ENCODE assay signal across 33 mouse cellular contexts in the genomic region with DNA sequence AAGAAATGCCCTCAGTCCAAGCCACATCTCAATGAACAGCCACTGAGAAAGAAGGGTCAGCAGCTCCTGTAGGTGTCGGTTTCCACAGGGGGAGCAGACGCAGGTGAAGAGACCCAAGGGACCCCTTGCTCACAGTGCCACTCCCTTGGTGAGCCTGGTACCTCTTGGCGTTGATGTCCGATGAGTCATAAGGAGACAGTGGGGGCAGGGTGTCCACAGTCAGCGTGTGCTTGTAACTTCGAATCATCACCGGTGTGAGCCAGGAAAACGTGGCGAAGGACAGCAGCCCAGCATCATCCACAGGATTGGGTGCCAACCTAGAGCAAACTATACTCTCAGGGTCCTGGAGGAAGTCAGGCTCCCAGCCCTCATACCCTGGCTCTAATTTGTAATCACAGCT. TPM values are rescaled to one million over a fixed set of nuclear protein-coding genes. Genes with fewer than 3 reads are reported as not detected.
DNase-seq lines count a peak whose midpoint lies in the region; ATAC-seq and TF ChIP-seq lines count a peak whose summit lies in the region.
"Had no signal": no experiment of that assay in that cellular context is flagged by ENCODE, and none has a peak within 500 bp of the region (broad histone marks: within the 10 kb centered on the region; RNA-seq: fewer than 3 reads in every experiment).

No protein-coding gene starts in this region.

- H3K36me3 ChIP-seq in heart, embryonic 10.5 days, result no peaks in the 10 kb centered on the region
- H3K36me3 ChIP-seq in CH12.LX (replicated peaks in 1 of 2; ENCODE audit: control insufficient read depth in 1 of 2, insufficient read depth in 1 of 2, low read length in 1 of 2) (no peaks in the 10 kb centered on the region), myocyte (ENCODE audit: control insufficient read depth, insufficient read depth) (no peaks in the 10 kb centered on the region)
- H3K36me3 ChIP-seq: embryonic facial prominence, embryonic 10.5 days; embryonic facial prominence, embryonic 13.5 days; forebrain, embryonic 12.5 days; forebrain, embryonic 15.5 days; G1E; heart, embryonic 12.5 days; heart, embryonic 15.5 days; hindbrain, embryonic 10.5 days; hindbrain, embryonic 13.5 days; intestine, embryonic 15.5 days had no signal

- H3K4me2 ChIP-seq in CH12.LX (ENCODE audit: insufficient read depth, low read depth, poor library complexity, severe bottlenecking) (no peak overlapping the region; the same call in 1 of the 2 replicates), myocyte (ENCODE audit: low read depth) (peak overlapping the region; percentile 6)
- H3K4me2 ChIP-seq: embryonic facial prominence, embryonic 13.5 days; forebrain, embryonic 12.5 days; forebrain, embryonic 15.5 days; heart, embryonic 12.5 days; heart, embryonic 15.5 days; hindbrain, embryonic 13.5 days; intestine, embryonic 15.5 days had no signal

- H3K4me3 ChIP-seq in heart, embryonic 10.5 days, result no peak overlapping the region
- H3K4me3 ChIP-seq in CH12.LX (replicated peaks in 1 of 3; ENCODE audit: low read depth in 2 of 3, low read length in 2 of 3, poor library complexity in 1 of 3) (no peak overlapping the region), myocyte (no peak overlapping the region)
- H3K4me3 ChIP-seq: embryonic facial prominence, embryonic 10.5 days; embryonic facial prominence, embryonic 13.5 days; erythroblast, embryonic 14.5 days; forebrain, embryonic 12.5 days; forebrain, embryonic 15.5 days; heart, embryonic 12.5 days; heart, embryonic 15.5 days; hindbrain, embryonic 10.5 days; hindbrain, embryonic 13.5 days; intestine, embryonic 15.5 days had no signal

- no peak for ATAC-seq in monocyte, adult 5-6 weeks (replicated peaks; ENCODE audit: insufficient number of reproducible peaks, low FRiP score, low TSS enrichment, poor library complexity, severe bottlenecking)
- ATAC-seq: forebrain, embryonic 15.5 days; hindbrain, embryonic 16.5 days; intestine, embryonic 15.5 days; Patski had no signal

- no peaks in the 10 kb centered on the region for H3K79me2 ChIP-seq in CH12.LX (replicated peaks; ENCODE audit: control insufficient read depth, extremely low read depth, insufficient read depth, poor library complexity, severe bottlenecking)
- H3K79me2 ChIP-seq in myocyte (ENCODE audit: control insufficient read depth, insufficient read depth), result no peaks in the 10 kb centered on the region

- dilution Hi-C loops in CH12.LX (cut with MboI; ENCODE audit: extremely low pct_ligation_motif_present, extremely low pct_unique_long_range_greater_than_20kb, low sequenced_read_pairs), result no loop called here

- no peak overlapping the region for H3K27ac ChIP-seq in heart, embryonic 10.5 days
- no peak overlapping the region for H3K27ac ChIP-seq in CH12.LX (ENCODE audit: insufficient read depth, low read depth)
- H3K27ac ChIP-seq: embryonic facial prominence, embryonic 10.5 days; embryonic facial prominence, embryonic 13.5 days; forebrain, embryonic 12.5 days; forebrain, embryonic 15.5 days; heart, embryonic 15.5 days; hindbrain, embryonic 10.5 days; hindbrain, embryonic 13.5 days; intestine, embryonic 15.5 days had no signal

- peak; percentile 79 for DNase-seq in heart, adult 11 months
- DNase-seq in heart, embryonic 10.5 days (ENCODE audit: low spot score), result no peak
- peak; percentile 42 for DNase-seq in 3134 (ENCODE audit: extremely low read depth, insufficient read length, low spot score)
- peak; percentile 28 for DNase-seq in CH12.LX (ENCODE audit: extremely low read depth)
- no peak for DNase-seq in MN1 (ENCODE audit: low spot score)
- DNase-seq: adrenal gland, adult 2 months; adrenal gland, postnatal 25 days; cerebellum, adult 11-12 months; cerebellum, adult 8-10 months; cerebellum, postnatal 10 days; cerebellum, postnatal 36 days; embryo, embryonic 11 days; gastrocnemius, postnatal 10 days; gastrocnemius, postnatal 36 days; heart, postnatal 10 days; heart, postnatal 36 days had no signal

- TF ChIP-seq EP300 in CH12.LX (IDR thresholded peaks at IDR 0.05; ENCODE audit: low read length), result peak; percentile 57

- H3K9me3 ChIP-seq in heart, embryonic 10.5 days, result no peaks in the 10 kb centered on the region
- no peaks in the 10 kb centered on the region for H3K9me3 ChIP-seq in CH12.LX (replicated peaks; ENCODE audit: low read length)
- H3K9me3 ChIP-seq: embryonic facial prominence, embryonic 10.5 days; embryonic facial prominence, embryonic 13.5 days; forebrain, embryonic 12.5 days; forebrain, embryonic 15.5 days; G1E; heart, embryonic 12.5 days; heart, embryonic 15.5 days; hindbrain, embryonic 10.5 days; hindbrain, embryonic 13.5 days; intestine, embryonic 15.5 days had no signal

- no peaks in the 10 kb centered on the region for H3K27me3 ChIP-seq in heart, embryonic 10.5 days (ENCODE audit: insufficient read depth, poor library complexity, severe bottlenecking)
- peaks cover 2% of the 10 kb centered on the region for H3K27me3 ChIP-seq in CH12.LX (replicated peaks)
- no peaks in the 10 kb centered on the region for H3K27me3 ChIP-seq in myocyte (ENCODE audit: control insufficient read depth, insufficient read depth, insufficient read length)
- H3K27me3 ChIP-seq: embryonic facial prominence, embryonic 13.5 days; forebrain, embryonic 12.5 days; forebrain, embryonic 15.5 days; heart, embryonic 12.5 days; heart, embryonic 15.5 days; hindbrain, embryonic 13.5 days; intestine, embryonic 15.5 days; Patski had no signal

- TF ChIP-seq CTCF in CH12.LX (conservative IDR thresholded peaks at IDR 0.05 in 1 of 2, IDR thresholded peaks at IDR 0.05 in 1 of 2; ENCODE audit: low read depth in 2 of 2, low read length in 2 of 2), result no peak

- no peak overlapping the region for H3K9ac ChIP-seq in CH12.LX (ENCODE audit: insufficient read depth, low read depth)
- H3K9ac ChIP-seq: embryonic facial prominence, embryonic 13.5 days; forebrain, embryonic 12.5 days; forebrain, embryonic 15.5 days; heart, embryonic 12.5 days; heart, embryonic 15.5 days; hindbrain, embryonic 13.5 days; intestine, embryonic 15.5 days had no signal

- TF ChIP-seq POLR2A in CH12.LX (IDR thresholded peaks at IDR 0.05; ENCODE audit: low read depth, low read length) (no peak), myocyte (IDR thresholded peaks at IDR 0.05; ENCODE audit: insufficient read length, low read depth) (no peak)

- in situ Hi-C loops in CH12.LX (cut with MboI; ENCODE audit: low pct_ligation_motif_present, low pct_unique_long_range_greater_than_20kb, low sequenced_read_pairs), result no loop called here

- no peak for TF ChIP-seq RAD21 in CH12.LX (IDR thresholded peaks at IDR 0.05; ENCODE audit: low read depth, low read length)

- 82% methylated on average over 9 of the region's 9 CpGs for WGBS in heart, embryonic 10.5 days

- H3K4me1 ChIP-seq in heart, embryonic 10.5 days, result no peaks in the 10 kb centered on the region
- H3K4me1 ChIP-seq in CH12.LX (ENCODE audit: control insufficient read depth in 1 of 2, insufficient read depth in 2 of 2), result peaks cover 4 to 12% of the 10 kb centered on the region in 2 experiments
- H3K4me1 ChIP-seq: embryonic facial prominence, embryonic 10.5 days; forebrain, embryonic 15.5 days; heart, embryonic 15.5 days; hindbrain, embryonic 10.5 days; hindbrain, embryonic 13.5 days; intestine, embryonic 15.5 days had no signal

- H3ac ChIP-seq in myocyte (ENCODE audit: control insufficient read depth, insufficient read length), result no peak overlapping the region

TF ChIP-seq in CH12.LX, 34 proteins besides CTCF, POLR2A, EP300 and RAD21:
- peak; percentile 74; the same call in 1 of the 2 replicates for TF ChIP-seq CHD2 (IDR thresholded peaks at IDR 0.05; ENCODE audit: low read length)
- no peak for TF ChIP-seq MXI1 (IDR thresholded peaks at IDR 0.05; ENCODE audit: low read depth, low read length)
- TF ChIP-seq PAX5 (IDR thresholded peaks at IDR 0.05; ENCODE audit: low read length), result no peak
- TF ChIP-seq USF2 (conservative IDR thresholded peaks at IDR 0.05; ENCODE audit: low read depth, low read length), result no peak
- no peak for TF ChIP-seq KAT2A (IDR thresholded peaks at IDR 0.05; ENCODE audit: insufficient replicate concordance, low read length)
- no peak for TF ChIP-seq ELF1 (IDR thresholded peaks at IDR 0.05; ENCODE audit: low read depth, low read length)
- peak; percentile 90 for TF ChIP-seq IRF4 (IDR thresholded peaks at IDR 0.05; ENCODE audit: low read depth, low read length)
- TF ChIP-seq JUN (IDR thresholded peaks at IDR 0.05; ENCODE audit: insufficient read depth, low read depth, low read length), result peak; percentile 68
- peak; percentile 71 for TF ChIP-seq JUND (conservative IDR thresholded peaks at IDR 0.05; ENCODE audit: low read depth, low read length)
- TF ChIP-seq MYC (IDR thresholded peaks at IDR 0.05; ENCODE audit: low read depth, low read length), result 0 out of 2 replicates have a peak, but pooled peaks have one; percentile 39

TF ChIP-seq in myocyte, 11 proteins besides CTCF, POLR2A, EP300 and RAD21:
- TF ChIP-seq E2F4 (IDR thresholded peaks at IDR 0.05; ENCODE audit: insufficient read depth), result no peak
- no peak for TF ChIP-seq TCF3 (IDR thresholded peaks at IDR 0.05; ENCODE audit: insufficient read length, low read depth)
- TF ChIP-seq MAX (IDR thresholded peaks at IDR 0.05; ENCODE audit: low read depth), result no peak
- no peak for TF ChIP-seq CEBPB (IDR thresholded peaks at IDR 0.05; ENCODE audit: insufficient read depth, poor library complexity, severe bottlenecking)
- TF ChIP-seq SRF (IDR thresholded peaks at IDR 0.05; ENCODE audit: control insufficient read depth, insufficient read length, low read depth), result no peak
- no peak for TF ChIP-seq MYOG (IDR thresholded peaks at IDR 0.05; ENCODE audit: control insufficient read depth in 1 of 3, insufficient read depth in 1 of 3, insufficient read length in 2 of 3, low read depth in 2 of 3)
- no peak for TF ChIP-seq POLR2AphosphoS2 (IDR thresholded peaks at IDR 0.05; ENCODE audit: insufficient read length, low read depth)
- TF ChIP-seq REST (IDR thresholded peaks at IDR 0.05; ENCODE audit: insufficient read depth, insufficient read length), result no peak
- TF ChIP-seq MYOD1 (IDR thresholded peaks at IDR 0.05; ENCODE audit: control insufficient read depth in 1 of 3, insufficient read length in 2 of 3, low read depth in 2 of 3), result no peak
- no peak for TF ChIP-seq USF1 (IDR thresholded peaks at IDR 0.05; ENCODE audit: low read depth)
- TF ChIP-seq TCF12 (IDR thresholded peaks at IDR 0.05; ENCODE audit: insufficient read depth, poor library complexity, severe bottlenecking), result no peak

RNA-seq across cellular contexts. Expression of a gene that starts 16.8 kb away (rescaled TPM):
- not detected in 2 replicates for polyA plus RNA-seq in heart, embryonic 10.5 days (2016; fragmentation: Nextera tagmentation; extraction: Ambion mirVana)
- not detected in 2 replicates for total RNA-seq in CH12.LX (2012; rRNA removed)
- total RNA-seq in CH12.LX (2014; rRNA removed), result not detected in 2 replicates
- not detected in 2 replicates for polyA plus RNA-seq in CH12.LX (2012; ENCODE audit: insufficient read length, low read depth)
- not detected for polyA plus RNA-seq in myocyte (2012; fragmentation: generic; extraction: Trizol)
- total RNA-seq in monocyte, adult 5-6 weeks (2017), result not detected in 3 replicates
- total RNA-seq: adrenal gland, adult 2 months; adrenal gland, postnatal 25 days; granulocyte monocyte progenitor cell, adult 5-6 weeks; heart, adult 8-10 months; heart, postnatal 36 days had no signal
- polyA plus RNA-seq: embryonic facial prominence, embryonic 10.5 days; erythroblast, embryonic 14.5 days; forebrain, embryonic 12.5 days; heart, embryonic 12.5 days had no signal

Comparison
In these comparisons a context has a peak if more than half of its experiments do, and no peak if none do; other contexts are left out.
1. DNase-seq: peak in heart, adult 11 months (single experiment), 3134 (single experiment) and CH12.LX (single experiment); none in heart, embryonic 10.5 days (single experiment) and MN1 (single experiment).